Mouse (Mus musculus) embryonic fibroblast, embryonic 13.5 days (primary cell): ENCODE measurements around the gene Zfp385c.

ENCODE experiments used
- CTCF ChIP-seq: IDR thresholded peaks from 2 replicates; pipeline ENCODE4 v1.5.1; 2011; ENCODE audit warnings: mild to moderate bottlenecking, control low read depth, low read length, moderate library complexity, borderline replicate concordance; ENCODE audit not compliant: insufficient read depth
- POLR2A ChIP-seq: IDR thresholded peaks from 2 replicates; pipeline ENCODE4 v1.6.1; 2011; ENCODE audit warnings: low read depth, mild to moderate bottlenecking, control low read depth, low read length, moderate library complexity

- TF ChIP-seq POLR2A (no peak), CTCF (no peak)
Observed at GRCm38 (mm10) chr11:100728601-100729000, 36.3 kb upstream of the Zfp385c start.
